Mouse (Mus musculus) ovary, postnatal 36 days (tissue): ENCODE measurements around the gene Washc3.

Experiments
- DNase-seq: peaks from one replicate; pipeline ENCODE4 v3.0.0; 2022; ENCODE audit warnings: low spot score, mixed read lengths

Gene Washc3

GRCm38 (mm10) chr10:88200951-88201638, at the start of gene Washc3:
TSS of gene Washc3 (plus strand) at chr10:88201093.
- DNase-seq = peak; percentile 88

- DNase-seq = no peak
These were observed 49.2 kb upstream of the Washc3 start for GRCm38 (mm10) chr10:88151658-88152057.

GRCm38 (mm10) chr10:88162096-88162495, 38.8 kb upstream of the Washc3 start:
- DNase-seq = no peak

- DNase-seq = no peak
These were observed 38.2 kb upstream of the Washc3 start for GRCm38 (mm10) chr10:88162676-88163075.

GRCm38 (mm10) chr10:88166158-88166557, 34.7 kb upstream of the Washc3 start:
- DNase-seq = no peak

GRCm38 (mm10) chr10:88167438-88168077, 33.3 kb upstream of the Washc3 start:
- DNase-seq = no peak

- DNase-seq = no peak
These were observed 352 bp upstream of the Washc3 start for GRCm38 (mm10) chr10:88200541-88200940.

- no peak for DNase-seq
These were observed 757 bp downstream of the Washc3 start for GRCm38 (mm10) chr10:88201650-88202049.

- DNase-seq = no peak
These were observed 1.7 kb downstream of the Washc3 start for GRCm38 (mm10) chr10:88202581-88202980.

- DNase-seq = no peak
These were observed 2.3 kb downstream of the Washc3 start for GRCm38 (mm10) chr10:88203236-88203635.

GRCm38 (mm10) chr10:88212644-88213043, 11.8 kb downstream of the Washc3 start:
- no peak for DNase-seq

- DNase-seq = no peak
These were observed 14.1 kb downstream of the Washc3 start for GRCm38 (mm10) chr10:88214800-88215514.

GRCm38 (mm10) chr10:88218161-88218560, 17.3 kb downstream of the Washc3 start:
- no peak for DNase-seq

GRCm38 (mm10) chr10:88221718-88222117, 20.8 kb downstream of the Washc3 start:
- no peak for DNase-seq

- no peak for DNase-seq
These were observed 24.5 kb downstream of the Washc3 start for GRCm38 (mm10) chr10:88225421-88225820.

GRCm38 (mm10) chr10:88227962-88228361, 27.1 kb downstream of the Washc3 start:
- no peak for DNase-seq

GRCm38 (mm10) chr10:88228521-88229017, 27.7 kb downstream of the Washc3 start:
- no peak for DNase-seq

- DNase-seq = no peak
These were observed 30.8 kb downstream of the Washc3 start for GRCm38 (mm10) chr10:88231671-88232070.

- no peak for DNase-seq
These were observed 31.9 kb downstream of the Washc3 start for GRCm38 (mm10) chr10:88232765-88233164.

GRCm38 (mm10) chr10:88244681-88245080, 43.8 kb downstream of the Washc3 start:
- no peak for DNase-seq

GRCm38 (mm10) chr10:88250300-88250699, 49.4 kb downstream of the Washc3 start:
- DNase-seq = no peak

GRCm38 (mm10) chr10:88252121-88252862, 51.4 kb downstream of the Washc3 start:
- DNase-seq = no peak
